10 mouse cellular contexts compared by ENCODE assay signal in the genomic region with DNA sequence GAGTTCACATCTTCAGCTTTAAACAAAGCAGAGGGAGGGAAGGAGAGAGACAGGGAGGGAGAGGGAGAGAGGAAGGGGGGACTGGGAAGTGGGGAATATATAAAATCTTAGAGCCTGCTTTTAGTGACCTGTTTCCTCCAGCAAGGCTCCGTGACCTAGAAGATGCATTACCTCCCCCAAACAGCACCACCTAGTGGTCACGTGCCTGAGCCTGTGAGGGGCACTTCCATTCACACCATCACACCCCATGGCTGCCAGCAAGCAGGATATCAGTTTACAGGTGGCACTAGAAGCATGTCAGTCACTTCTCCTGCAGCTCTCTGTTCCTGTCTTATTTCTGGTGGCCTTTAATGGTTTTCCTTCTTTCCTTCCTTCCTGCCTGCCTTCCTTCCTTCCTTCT.
DNase-seq lines count a peak whose midpoint lies in the region; ATAC-seq and TF ChIP-seq lines count a peak whose summit lies in the region.
"Had no signal": no experiment of that assay in that cellular context is flagged by ENCODE, and none has a peak within 500 bp of the region (broad histone marks: within the 10 kb centered on the region; RNA-seq: fewer than 3 reads in every experiment).

No protein-coding gene starts in this region.

- no peak overlapping the region for H3K27ac ChIP-seq in gastrocnemius, adult 2 months
- H3K27ac ChIP-seq in bone marrow macrophage, adult 2 months (ENCODE audit: insufficient read depth, low read depth, low read length) = no peak overlapping the region
- H3K27ac ChIP-seq: lung, embryonic 15.5 days; stomach, embryonic 15.5 days had no signal

- ATAC-seq in monocyte, adult 5-6 weeks (replicated peaks; ENCODE audit: insufficient number of reproducible peaks, low FRiP score, low TSS enrichment, poor library complexity, severe bottlenecking) = 0 out of 2 replicates have a peak, but pooled peaks have one; percentile 44

- no peak overlapping the region for H3K4me3 ChIP-seq in gastrocnemius, adult 2 months
- no peak overlapping the region for H3K4me3 ChIP-seq in bone marrow macrophage, adult 2 months (ENCODE audit: insufficient read depth, low read length)
- H3K4me3 ChIP-seq: lung, embryonic 15.5 days; stomach, embryonic 15.5 days had no signal

- no peak for DNase-seq in gastrocnemius, adult 2 months
- no peak for DNase-seq in gastrocnemius, postnatal 25 days
- DNase-seq in B cell, adult 2 months = peak; percentile 85 to 86
- no peak for DNase-seq in ovary, adult 18-20 months (ENCODE audit: low spot score)
- no peak for DNase-seq in urinary bladder, postnatal 4 days (ENCODE audit: low spot score in 2 of 2)
- no peak for DNase-seq in layer of hippocampus, postnatal 36 days

- no peak for TF ChIP-seq POLR2A in bone marrow macrophage, adult 2 months (IDR thresholded peaks at IDR 0.05; ENCODE audit: borderline replicate concordance, low read depth, low read length)

- H3K4me1 ChIP-seq in bone marrow macrophage, adult 2 months (ENCODE audit: control insufficient read depth, insufficient read depth, low read length) = peaks cover 9% of the 10 kb centered on the region
- H3K4me1 ChIP-seq: stomach, embryonic 15.5 days had no signal

- TF ChIP-seq CTCF in gastrocnemius, adult 2 months (IDR thresholded peaks at IDR 0.05) = peak; percentile 50
- TF ChIP-seq CTCF in bone marrow macrophage, adult 2 months (IDR thresholded peaks at IDR 0.05; ENCODE audit: low read depth, low read length) = peak; percentile 71

- intact Hi-C loops in gastrocnemius, adult 2 months (cut with DNase I) = loop anchor here (5.0 kb wide), 1 partner anchor 36 kb away; no protein-coding TSS in a partner anchor

Comparison
In these comparisons a context has a peak if more than half of its experiments do, and no peak if none do; other contexts are left out.
1. DNase-seq: peak in B cell, adult 2 months (2 of 2); none in gastrocnemius, adult 2 months (single experiment), gastrocnemius, postnatal 25 days (single experiment), ovary, adult 18-20 months (single experiment), urinary bladder, postnatal 4 days (0 of 2) and layer of hippocampus, postnatal 36 days (0 of 2).